Mouse (Mus musculus) embryo, embryonic 9.5 days (tissue): ENCODE measurements around the gene Kcnh5.
A peak's percentile ranks its signal among the peaks of the same experiment; 100 is the strongest.

Experiments used
- DNase-seq: peaks from one replicate; pipeline ENCODE4 v3.0.0-alpha.2; 2017; ENCODE audit errors: extremely low spot score

Gene Kcnh5

DNA sequence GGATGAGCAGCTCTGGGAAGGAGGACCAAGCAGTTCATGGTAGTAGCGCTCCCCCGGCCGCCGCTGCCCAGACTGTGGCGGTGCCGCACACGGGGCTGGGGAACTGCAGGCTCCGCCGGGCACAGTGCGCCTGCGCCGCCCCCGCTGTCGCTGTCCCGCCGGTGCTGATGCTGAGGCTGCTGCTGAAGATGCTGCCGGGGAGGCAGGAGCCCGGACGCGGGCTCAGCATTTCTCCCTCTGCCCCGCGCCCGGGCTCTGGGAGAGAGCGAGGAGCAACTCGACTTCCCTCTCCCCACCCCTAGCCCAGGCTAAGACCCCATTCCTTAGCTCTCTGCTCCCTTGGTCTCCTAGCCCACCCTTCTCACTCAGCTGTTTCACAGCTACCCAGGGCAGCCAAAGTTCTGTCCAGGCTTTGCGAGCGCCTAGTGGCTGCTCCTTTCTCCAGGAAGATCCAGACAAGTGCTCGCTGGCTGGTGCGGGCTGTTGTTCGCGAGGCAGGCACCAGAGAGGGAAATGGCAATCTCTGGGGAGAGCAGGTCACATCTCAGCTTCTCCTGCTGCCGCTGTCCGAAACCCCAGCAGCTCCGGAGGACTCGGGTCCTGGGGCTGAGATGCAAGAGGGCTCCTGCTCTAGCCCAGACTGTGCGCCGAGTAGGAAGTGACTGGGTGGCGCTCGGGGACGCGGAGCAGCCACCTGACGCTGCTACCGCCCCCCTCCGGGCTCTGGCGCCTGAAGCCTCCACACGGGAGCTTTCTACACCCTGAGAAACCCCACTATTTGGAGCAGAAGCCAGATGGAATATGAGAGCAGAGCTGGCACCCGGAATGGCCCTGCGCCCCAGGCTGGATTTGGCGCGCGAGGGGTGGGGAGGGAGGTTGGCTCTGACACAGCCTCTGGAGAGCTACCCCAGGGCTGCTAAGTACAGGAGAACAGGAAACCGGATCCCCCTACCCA, at the start of gene Kcnh5:
TSS of gene Kcnh5 (minus strand) at position 642 of the 955 bp plus-strand sequence.
- peak; percentile 75 for DNase-seq

DNA sequence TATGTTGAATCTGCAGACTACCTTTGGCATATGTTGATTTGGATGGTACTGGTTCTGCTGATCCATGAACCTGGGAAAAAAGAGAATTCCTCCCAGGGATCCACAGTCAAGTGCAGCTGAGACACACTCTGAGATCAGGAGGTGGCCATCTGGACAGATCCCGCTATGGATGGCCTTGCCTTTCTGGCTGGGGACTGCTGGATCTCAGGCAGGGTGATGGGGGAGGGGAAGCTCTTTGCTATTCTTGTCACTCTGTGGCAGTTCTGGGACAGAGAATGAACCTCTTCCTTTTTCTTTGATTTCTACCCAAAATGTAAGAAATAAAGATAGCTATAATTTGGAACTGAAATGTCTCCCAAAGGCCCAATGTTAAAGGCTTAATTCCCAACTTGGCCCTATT, 46.8 kb upstream of the Kcnh5 start:
- no peak for DNase-seq

DNA sequence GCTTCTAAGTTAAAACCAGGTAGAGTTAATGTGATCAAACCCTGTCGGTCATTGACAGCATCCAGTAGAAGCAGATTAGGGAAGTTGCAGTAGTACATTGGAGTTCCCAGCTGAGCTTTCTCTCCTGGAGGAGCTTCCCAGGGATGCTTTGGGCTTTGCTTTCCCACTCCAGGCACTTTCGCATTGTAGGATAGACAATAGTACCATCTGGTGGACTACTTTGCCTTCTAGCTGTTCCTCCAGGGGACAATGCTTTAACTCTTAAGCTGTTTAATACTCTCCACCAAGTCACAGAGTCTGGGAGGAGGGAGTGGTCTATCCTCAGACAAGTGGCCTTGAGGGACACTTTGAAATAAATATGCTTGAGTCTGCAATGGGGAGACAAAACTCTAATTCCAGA, 12.3 kb upstream of the Kcnh5 start:
- DNase-seq, result no peak

DNA sequence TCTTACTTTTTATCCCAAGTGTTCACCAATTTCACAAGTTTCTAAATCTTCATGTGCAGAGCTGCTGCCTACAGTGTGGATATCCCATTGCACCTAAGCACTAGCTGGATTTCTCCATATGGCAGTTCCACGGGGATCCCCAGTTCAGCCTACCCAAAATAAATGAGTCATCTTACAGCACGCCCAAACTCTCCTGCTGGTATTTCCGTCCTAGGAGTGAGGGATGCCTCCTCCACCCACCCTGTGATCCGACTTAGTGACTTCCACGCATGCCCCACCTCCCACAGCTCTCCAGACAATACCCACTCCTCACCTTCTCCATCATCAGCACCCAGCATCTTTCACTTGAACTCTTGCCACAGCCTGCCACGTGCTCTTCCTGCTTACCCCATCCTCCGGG, 5.5 kb upstream of the Kcnh5 start:
- no peak for DNase-seq

DNA sequence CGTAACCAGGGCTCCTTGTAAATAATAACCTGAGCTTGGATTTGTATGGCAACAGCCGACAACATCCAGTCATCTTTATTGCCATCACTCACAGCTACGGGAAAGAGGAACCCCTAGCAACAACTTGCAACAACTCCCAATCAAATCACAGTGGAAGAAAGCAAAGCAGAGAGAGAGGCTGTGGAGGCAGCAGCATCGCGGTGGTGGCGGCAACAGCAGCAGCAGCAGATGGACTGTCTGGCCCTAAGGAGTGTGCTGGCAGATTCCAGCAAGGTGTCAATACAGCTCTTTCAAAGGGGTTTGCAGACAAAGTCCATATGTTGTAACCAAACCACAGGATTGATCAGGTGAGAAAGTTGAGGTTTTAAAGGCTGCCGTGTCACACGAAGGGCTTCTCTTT, 2.4 kb upstream of the Kcnh5 start:
- no peak for DNase-seq

DNA sequence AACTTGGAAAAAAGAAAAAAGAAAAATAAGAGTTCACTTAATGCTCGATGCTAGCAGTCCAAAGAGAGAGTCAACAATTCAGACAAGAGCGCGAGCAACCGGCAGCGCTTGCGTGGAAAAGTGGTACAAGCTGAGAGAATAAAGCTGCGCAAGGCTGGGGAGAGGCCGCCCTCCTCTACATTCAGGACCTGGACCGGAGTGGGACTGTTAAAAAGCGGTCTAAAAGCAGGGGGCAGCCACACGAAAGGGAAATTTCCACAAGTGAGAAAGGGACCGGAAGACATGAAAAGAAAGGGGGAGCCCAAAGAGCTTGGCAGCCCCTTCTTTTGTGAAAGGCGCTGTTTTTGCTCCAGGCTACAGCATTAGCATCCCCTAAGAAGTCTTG, 506 bp upstream of the Kcnh5 start:
- no peak for DNase-seq

DNA sequence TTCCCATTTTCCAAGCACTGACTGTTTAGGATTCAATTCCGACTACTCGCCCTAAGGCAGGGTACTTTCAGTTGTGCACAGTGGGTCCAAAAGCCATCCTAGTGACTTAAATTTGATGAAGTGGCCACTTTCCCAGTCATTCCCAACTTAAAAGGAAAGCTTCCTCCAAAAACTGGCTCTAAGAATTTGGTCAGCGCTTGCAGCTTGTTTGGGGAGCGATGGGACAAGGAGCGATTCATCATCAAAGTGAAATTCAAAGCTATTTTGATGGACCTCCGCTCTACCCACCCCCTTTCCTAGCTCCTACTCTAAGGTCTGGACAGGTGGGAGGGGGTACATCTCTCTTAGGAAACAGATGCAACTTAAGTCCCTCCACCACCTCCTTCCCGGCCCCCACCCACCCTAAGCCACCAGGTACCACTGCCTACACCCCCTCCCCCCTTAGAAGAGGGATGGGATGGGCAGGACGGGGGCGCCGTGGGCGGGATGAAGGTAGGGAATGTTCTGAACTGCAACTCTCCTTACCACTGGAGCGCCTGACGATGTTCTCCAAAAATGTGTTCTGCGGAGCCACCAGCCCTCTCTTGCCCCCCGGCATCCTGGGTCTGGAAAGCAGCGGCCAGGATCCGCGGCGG, 1.1 kb downstream of the Kcnh5 start:
- DNase-seq, result no peak

DNA sequence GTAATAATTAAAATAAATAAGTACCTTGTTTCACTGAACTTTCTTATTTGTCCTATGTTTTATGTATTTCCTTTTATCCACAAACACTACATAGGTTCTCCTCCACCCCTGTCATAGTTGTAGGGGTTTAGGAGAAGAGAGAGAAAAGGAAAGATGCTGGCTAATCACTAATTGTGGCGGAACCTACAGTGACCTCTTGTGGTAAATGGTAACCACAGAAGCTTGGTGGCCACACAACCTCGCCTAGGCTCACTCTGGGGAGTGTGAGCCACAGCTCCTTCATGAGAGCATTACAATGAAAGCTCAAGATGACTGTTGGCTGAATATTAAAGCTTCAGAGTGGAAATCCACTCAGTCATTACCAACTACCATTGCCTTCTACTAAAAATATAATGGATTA, 6.2 kb downstream of the Kcnh5 start:
- no peak for DNase-seq

DNA sequence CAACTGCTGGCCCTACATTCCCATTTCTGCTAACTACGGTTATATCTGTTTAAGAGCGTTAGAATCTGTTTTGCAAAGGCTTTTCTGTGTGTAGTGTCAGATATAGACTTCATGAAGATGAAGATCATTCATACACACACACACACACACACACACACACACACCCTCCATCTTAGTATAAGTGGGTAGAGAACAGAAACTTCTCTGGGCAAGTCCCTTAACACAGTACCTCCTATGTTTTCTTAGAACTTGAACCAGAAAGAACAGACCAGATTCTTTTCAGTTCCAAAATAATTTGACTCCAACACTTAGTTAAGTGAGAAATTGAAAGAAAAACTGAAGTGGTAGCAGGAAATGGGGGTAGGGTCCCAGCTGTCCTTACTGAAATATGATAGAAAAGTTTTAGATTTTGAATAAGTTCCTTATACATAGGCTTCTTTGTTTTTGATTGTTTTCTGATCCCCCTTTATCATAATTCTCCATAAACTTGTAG, 24.0 kb downstream of the Kcnh5 start:
- DNase-seq, result no peak

DNA sequence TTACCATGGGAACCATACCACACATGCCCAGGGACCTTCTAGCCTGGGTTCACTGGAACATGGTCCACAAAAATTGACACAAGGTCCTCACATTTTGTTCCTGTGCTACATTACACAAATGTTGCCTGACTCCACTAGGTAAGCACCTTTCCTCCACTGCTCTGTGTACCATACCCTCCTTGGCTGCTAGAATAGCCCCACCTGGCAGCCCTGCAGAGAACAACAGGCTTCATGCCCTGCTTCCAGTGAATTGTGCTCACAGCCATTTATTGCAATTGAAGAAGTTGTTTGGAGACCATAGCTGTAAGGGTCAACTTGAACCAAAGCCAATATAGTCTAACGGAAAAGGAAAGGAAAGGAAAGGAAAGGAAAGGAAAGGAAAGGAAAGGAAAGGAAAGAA, 37.3 kb downstream of the Kcnh5 start:
- DNase-seq, result no peak

DNA sequence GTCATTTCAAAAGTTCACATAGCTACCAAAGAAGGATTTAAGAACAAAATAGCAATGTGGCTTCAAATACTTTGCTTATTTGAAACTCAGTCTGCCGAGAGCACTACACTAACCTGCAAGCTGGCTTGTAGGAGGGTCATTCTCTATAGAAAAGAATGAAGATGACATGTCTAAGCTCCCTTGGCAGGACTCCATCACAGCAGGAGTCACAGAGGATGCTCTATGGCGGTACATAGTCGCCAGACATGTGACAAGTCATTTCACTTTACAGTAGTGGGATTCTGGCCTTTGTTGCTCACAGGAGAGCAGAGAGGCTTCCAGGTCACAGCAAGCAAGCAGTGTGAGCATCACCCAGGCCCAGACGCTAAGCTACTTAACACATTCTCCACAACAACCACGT, 85.2 kb downstream of the Kcnh5 start:
- DNase-seq, result no peak

DNA sequence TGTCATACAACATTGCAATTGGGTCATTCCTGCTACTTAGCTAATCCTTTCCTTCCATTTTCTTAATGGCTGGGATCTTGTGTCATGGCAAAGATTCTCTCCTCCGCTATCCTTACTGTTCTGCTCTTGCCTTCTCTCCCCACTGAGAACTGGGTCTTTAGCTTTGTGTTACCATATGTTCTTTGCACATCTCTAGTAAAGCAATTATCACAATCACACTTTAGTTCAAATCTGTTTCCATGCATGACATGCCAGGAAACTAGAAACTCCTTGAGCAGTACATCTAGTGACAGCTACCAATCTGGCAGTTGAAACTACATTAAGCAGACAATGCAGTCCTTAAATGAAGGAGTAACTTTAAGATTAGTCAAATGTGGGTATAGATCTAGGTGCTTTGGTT, 86.2 kb downstream of the Kcnh5 start:
- DNase-seq, result no peak

DNA sequence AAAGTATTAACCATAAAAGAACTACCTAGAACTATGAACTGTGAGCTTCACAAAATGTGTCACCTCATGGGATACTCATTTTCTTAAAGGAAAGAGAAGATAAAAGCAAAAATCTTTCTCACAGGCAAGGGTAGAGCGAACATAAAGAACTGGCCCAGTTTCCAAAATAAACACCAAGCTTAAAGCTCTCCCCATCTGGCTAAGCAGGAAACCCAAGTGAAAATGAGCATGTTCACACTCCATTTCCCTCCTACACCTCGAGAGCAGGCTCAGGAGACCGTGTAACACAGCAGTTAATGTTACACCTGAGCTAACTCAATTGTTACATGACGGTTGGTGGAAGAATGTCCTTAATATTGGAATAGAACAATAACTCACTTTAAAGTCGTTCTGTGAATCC, 100.0 kb downstream of the Kcnh5 start:
- DNase-seq, result no peak

DNA sequence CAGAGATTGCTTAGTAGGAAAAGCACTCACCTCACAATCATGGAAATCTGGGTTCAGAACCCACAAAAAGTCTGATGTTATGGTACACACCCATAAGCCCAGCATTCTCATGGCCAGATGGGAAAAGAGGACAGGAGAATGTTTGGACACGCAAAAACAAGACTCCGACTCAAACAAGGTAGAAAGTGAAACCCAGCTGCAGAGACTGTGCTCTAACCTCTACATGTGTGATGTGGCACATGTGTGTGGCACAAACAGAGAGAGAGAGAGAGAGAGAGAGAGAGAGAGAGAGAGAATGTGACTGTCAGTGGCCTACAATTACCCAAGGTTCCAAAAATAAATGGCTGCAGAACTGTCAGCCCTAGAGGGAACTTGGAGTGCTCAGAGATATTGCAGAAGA, 106.1 kb downstream of the Kcnh5 start:
- no peak for DNase-seq

DNA sequence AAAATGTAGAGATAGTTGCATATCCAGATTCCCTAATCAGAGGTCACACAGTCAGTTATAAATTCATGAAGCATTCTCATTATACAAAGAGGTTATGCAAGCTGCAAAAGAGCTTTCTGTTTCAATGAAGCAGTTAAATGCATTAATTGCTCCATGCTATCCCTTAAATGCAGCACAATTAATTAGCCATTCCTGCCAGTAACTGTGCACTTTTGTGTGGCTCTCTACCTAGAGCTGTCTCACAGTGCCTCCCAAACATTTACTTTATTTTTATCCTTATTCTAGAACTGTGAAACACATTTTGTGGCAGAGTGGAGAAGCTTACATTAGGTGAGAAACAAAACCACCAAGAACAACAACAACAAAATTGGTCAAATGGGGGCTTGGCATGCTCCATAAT, 114.6 kb downstream of the Kcnh5 start:
- no peak for DNase-seq

DNA sequence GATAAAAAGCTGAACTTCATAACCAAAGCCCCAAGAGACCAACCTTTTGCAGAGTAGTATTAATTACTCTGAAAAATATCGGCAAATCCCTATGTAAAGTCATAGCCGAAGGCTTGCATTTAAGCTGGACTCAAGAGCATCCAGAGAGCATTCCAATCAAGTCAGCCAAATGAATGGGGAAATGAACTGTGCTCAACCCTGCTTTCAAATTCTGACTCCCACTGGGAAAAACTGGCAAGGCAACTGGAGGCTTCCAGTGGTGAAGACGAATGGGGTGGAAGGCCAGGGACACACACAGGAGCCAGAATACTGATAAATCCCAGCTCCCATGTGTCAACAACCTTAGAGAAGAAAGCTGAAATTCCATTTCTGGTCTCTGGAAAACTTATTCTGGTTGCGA, 115.4 kb downstream of the Kcnh5 start:
- DNase-seq, result peak; percentile 1

DNA sequence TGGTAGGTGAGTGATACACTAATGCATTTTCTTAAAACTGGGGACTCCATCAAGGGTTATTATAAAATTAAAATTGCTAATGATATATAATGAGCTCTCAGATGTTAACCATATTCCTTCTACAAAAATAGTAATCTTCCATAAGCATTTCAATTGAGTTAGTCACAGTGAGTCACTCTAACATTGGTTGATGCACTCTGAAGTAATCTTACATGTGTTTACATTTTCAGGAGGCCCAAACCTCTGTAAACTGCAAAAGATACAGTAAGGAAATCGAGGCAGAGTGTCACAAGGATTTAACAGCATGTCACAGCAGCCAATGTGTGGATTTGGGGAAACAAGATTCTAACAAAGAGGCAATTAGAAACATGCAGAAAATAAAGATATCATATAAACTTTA, 123.4 kb downstream of the Kcnh5 start:
- DNase-seq, result no peak

DNA sequence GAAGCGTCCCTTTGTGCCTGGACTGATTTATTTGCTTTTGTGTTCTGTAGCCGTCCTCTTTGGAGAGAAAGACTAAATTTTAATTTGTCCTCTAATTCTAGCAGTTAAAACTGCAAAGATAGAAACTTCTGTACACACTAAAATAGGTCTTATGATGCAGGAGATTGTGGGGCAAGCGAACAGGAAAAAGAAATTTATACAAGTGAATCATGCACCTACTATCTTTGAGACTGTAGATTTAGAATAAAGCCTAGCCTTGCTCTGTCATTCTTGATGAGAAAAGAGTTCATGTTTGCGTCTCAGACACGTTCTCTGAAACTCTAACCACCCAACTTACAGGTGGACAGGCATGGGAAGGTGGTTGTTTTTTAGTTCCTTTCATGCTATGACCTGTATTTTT, 140.4 kb downstream of the Kcnh5 start:
- no peak for DNase-seq

DNA sequence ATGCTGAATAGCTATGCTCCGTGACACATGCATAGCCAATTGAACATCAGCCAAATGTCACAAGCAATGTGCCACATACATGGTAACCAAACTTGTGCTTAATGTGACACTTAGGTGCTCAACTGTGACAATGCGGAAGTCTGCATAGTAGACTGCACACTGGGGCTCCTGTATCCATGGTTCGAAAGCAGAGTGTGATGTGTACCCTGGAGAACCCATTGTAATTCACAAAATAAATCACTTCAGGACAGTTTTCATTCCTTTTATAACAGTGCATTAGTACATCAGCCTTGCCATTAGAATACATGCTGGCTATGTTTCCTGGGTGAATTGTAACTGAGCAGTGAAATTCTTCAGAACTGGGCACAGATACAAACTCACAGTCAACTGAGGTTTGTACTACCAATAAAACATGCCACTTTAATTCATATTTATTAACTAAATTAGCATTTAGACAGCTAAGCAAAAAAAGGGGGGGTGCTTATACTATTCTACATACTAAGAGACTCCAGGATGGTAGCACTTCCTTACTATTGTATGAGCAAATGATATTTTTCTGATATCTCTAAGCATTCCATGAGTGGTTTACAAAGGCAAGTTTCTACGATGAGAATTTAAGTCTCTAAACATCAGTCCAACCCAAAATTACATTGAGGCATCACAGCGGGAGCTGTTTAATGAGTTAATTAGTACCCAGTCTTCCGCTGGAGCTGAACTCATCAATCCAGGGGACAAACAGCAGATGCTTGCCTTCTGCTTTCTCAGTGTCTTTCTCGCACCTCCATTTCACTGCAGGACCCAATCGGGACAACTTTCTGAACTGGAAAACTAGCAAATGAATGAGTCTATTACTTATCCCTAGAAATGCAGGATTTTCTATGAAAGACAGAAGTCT, 144.9 kb downstream of the Kcnh5 start:
- no peak for DNase-seq

DNA sequence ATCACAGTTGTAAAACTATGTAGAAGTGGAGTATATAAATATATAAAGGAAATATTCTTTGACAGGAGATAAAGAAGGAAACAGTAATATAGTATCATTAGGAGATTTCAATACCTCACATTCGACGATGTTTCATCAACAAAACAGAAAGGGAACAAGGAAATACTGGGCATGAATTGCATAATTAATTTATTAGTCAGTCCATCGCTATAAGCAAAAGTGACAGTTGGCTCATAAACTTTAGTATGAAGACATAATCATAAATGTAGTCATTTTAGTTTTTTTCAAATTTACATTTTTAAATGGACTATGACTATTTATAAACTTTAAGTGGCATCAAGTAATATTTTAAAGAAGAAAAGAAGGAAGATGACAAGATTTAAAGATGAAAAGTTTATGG, 205.9 kb downstream of the Kcnh5 start:
- DNase-seq, result no peak

DNA sequence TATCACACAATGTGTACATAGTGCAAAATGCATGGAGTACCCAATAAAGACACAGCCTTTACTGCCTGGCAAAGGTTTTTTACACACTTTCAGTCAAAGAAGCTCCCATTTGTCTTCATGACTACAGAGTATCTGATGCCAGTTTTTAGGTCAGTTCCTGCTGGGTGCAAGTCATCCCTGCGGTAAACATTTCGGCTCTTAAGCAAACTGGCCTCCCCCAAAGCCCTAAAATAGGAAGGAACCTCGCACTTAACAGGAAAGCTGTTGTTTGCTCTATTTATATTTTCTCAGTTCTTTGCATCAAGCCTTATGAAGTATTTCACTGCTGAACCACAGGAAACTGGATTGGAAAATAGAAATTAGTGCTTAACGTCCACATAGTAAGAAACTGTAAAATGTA, 207.7 kb downstream of the Kcnh5 start:
- no peak for DNase-seq

DNA sequence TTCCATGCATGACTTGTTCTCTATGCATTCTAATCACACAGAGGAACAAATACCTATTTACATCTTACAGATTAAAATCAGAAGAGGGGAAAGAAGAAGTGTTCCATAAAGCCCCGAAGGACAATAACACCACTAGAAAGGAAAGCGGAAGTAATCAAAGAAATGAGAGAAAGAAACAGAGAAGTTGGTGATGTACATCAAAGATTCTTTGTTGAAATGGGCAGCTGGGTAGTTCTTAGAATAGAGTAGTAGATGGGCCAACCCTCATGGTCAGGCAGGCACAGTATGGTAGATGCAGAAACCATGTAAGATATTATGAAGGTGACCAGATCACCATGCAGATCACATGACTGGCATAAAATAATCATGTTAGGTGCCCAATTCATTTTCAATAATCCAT, 210.9 kb downstream of the Kcnh5 start:
- DNase-seq, result no peak
